Mouse (Mus musculus) myocyte (in vitro differentiated cells): ENCODE measurements around the gene Zbtb20.

Experiments
- CEBPB ChIP-seq: IDR thresholded peaks from 2 replicates; pipeline ENCODE4 v1.6.1; 2011; ENCODE audit warnings: mild to moderate bottlenecking, moderate library complexity; ENCODE audit not compliant: poor library complexity, insufficient read depth, severe bottlenecking
- E2F4 ChIP-seq: IDR thresholded peaks from one replicate; pipeline ENCODE4 v1.6.1; 2011; ENCODE audit warnings: mild to moderate bottlenecking, control low read depth, moderate library complexity; ENCODE audit not compliant: insufficient read depth
- MAX ChIP-seq: IDR thresholded peaks from one replicate; pipeline ENCODE4 v1.6.1; 2011; ENCODE audit warnings: low read depth, mild to moderate bottlenecking, control low read depth
- MYOD1 ChIP-seq, 3 experiments: IDR thresholded peaks; one replicate each; pipeline ENCODE4 v1.6.1; 2011; ENCODE audit warnings: control low read depth in 2 of 3, low read depth in 2 of 3, mild to moderate bottlenecking in 2 of 3, moderate library complexity in 1 of 3; ENCODE audit not compliant: insufficient read length in 2 of 3, control insufficient read depth in 1 of 3
- MYOG ChIP-seq, 3 experiments: IDR thresholded peaks; one replicate each; pipeline ENCODE4 v1.6.1; 2011; ENCODE audit warnings: control low read depth in 2 of 3, low read depth in 2 of 3, mild to moderate bottlenecking in 2 of 3; ENCODE audit not compliant: insufficient read length in 2 of 3, control insufficient read depth in 1 of 3, insufficient read depth in 1 of 3
- POLR2A ChIP-seq: IDR thresholded peaks from one replicate; pipeline ENCODE4 v1.6.1; 2011; ENCODE audit warnings: low read depth, mild to moderate bottlenecking, control low read depth, moderate library complexity; ENCODE audit not compliant: insufficient read length
- POLR2AphosphoS2 ChIP-seq: IDR thresholded peaks from one replicate; pipeline ENCODE4 v1.6.1; 2011; ENCODE audit warnings: low read depth, control low read depth; ENCODE audit not compliant: insufficient read length
- REST ChIP-seq: IDR thresholded peaks from one replicate; pipeline ENCODE4 v1.6.1; 2011; ENCODE audit warnings: mild to moderate bottlenecking, control low read depth, moderate library complexity; ENCODE audit not compliant: insufficient read depth, insufficient read length
- TCF12 ChIP-seq: IDR thresholded peaks from one replicate; pipeline ENCODE4 v1.6.1; 2011; ENCODE audit warnings: mild to moderate bottlenecking, control low read depth; ENCODE audit not compliant: poor library complexity, insufficient read depth, severe bottlenecking
- TCF3 ChIP-seq: IDR thresholded peaks from one replicate; pipeline ENCODE4 v1.6.1; 2011; ENCODE audit warnings: low read depth, control low read depth; ENCODE audit not compliant: insufficient read length
- USF1 ChIP-seq: IDR thresholded peaks from one replicate; pipeline ENCODE4 v1.6.1; 2011; ENCODE audit warnings: low read depth, mild to moderate bottlenecking, control low read depth, moderate library complexity

DNA sequence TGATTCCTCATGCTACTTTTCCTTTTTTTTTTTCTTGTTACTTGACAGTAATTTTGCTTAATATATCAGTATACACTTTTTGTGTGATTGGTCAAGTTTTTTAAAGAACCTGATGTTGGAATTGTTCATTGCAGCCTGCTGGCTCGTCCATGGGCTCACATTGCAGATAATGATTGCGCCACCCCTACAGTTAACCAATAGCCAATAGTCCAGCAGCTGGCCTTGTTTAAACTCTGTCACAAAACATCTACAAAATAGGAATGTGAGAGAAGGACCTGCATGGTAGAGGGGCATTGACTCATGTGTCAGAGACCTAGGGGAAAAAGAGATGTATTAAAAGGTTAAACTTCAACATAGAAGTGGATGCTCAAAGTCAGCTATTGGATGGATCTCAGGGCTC lies 97.2 kb downstream of the Zbtb20 start:
- TF ChIP-seq REST, result no peak
- TF ChIP-seq MAX, result no peak
- no peak for TF ChIP-seq MYOG (IDR thresholded peaks at IDR 0.05; ENCODE audit: control insufficient read depth in 1 of 3, insufficient read depth in 1 of 3, insufficient read length in 2 of 3, low read depth in 2 of 3)
- no peak for TF ChIP-seq POLR2AphosphoS2
- TF ChIP-seq POLR2A, result no peak
- TF ChIP-seq USF1, result no peak
- no peak for TF ChIP-seq CEBPB
- no peak for TF ChIP-seq MYOD1 (IDR thresholded peaks at IDR 0.05; ENCODE audit: control insufficient read depth in 1 of 3, insufficient read length in 2 of 3, low read depth in 2 of 3)
- TF ChIP-seq TCF12, result no peak
- TF ChIP-seq E2F4, result no peak
- no peak for TF ChIP-seq TCF3
